Comparison of ENCODE assay signal across 7 mouse cellular contexts in genomic region chr12:17778320-17778719, GRCm38 (mm10).
DNase-seq lines count a peak whose midpoint lies in the region; ATAC-seq lines count a peak whose summit lies in the region.

No protein-coding gene starts in this region.

- peaks cover 10% of the 10 kb centered on the region for H3K4me1 ChIP-seq in midbrain, embryonic 10.5 days
- peaks cover 2% of the 10 kb centered on the region; the same call in 1 of the 2 replicates for H3K4me1 ChIP-seq in midbrain, embryonic 16.5 days (ENCODE audit: control insufficient read depth, insufficient read depth, low read length)
- peaks cover 12% of the 10 kb centered on the region for H3K4me1 ChIP-seq in kidney, embryonic 15.5 days

- H3K9ac ChIP-seq in midbrain, embryonic 16.5 days (ENCODE audit: low read depth, low read length), result no peak overlapping the region
- H3K9ac ChIP-seq in kidney, embryonic 15.5 days, result no peak overlapping the region

- DNase-seq in midbrain, embryonic 10.5 days (ENCODE audit: low spot score), result peak; percentile 31
- DNase-seq in WW6 (ENCODE audit: low read depth, low spot score), result peak; percentile 20
- peak; percentile 10 to 19 for DNase-seq in thymus, adult 18-20 months

- ATAC-seq in midbrain, embryonic 16.5 days, result no peak
- ATAC-seq in common myeloid progenitor, adult 5-6 weeks (replicated peaks; ENCODE audit: low read depth, poor library complexity, severe bottlenecking), result peak; percentile 81
- ATAC-seq in kidney, embryonic 15.5 days (replicated peaks; ENCODE audit: low FRiP score), result 0 out of 2 replicates have a peak, but pooled peaks have one; percentile 40
- peak; percentile 82 for ATAC-seq in megakaryocyte, adult 5-6 weeks (ENCODE audit: poor library complexity, severe bottlenecking)

- no peak overlapping the region for H3K27ac ChIP-seq in midbrain, embryonic 10.5 days (replicated peaks)
- H3K27ac ChIP-seq in midbrain, embryonic 16.5 days (ENCODE audit: low read length), result no peak overlapping the region
- no peak overlapping the region for H3K27ac ChIP-seq in kidney, embryonic 15.5 days

- H3K27me3 ChIP-seq in midbrain, embryonic 10.5 days (ENCODE audit: low read depth, poor library complexity, severe bottlenecking), result no peaks in the 10 kb centered on the region
- H3K27me3 ChIP-seq in midbrain, embryonic 16.5 days (ENCODE audit: control insufficient read depth, insufficient read depth, low read depth, low read length), result no peaks in the 10 kb centered on the region
- no peaks in the 10 kb centered on the region for H3K27me3 ChIP-seq in kidney, embryonic 15.5 days

- no peaks in the 10 kb centered on the region for H3K36me3 ChIP-seq in midbrain, embryonic 10.5 days
- no peaks in the 10 kb centered on the region for H3K36me3 ChIP-seq in midbrain, embryonic 16.5 days (ENCODE audit: control insufficient read depth, insufficient read depth, low read length)
- H3K36me3 ChIP-seq in kidney, embryonic 15.5 days, result no peaks in the 10 kb centered on the region

- H3K4me2 ChIP-seq in midbrain, embryonic 16.5 days (ENCODE audit: low read length), result no peak overlapping the region
- no peak overlapping the region for H3K4me2 ChIP-seq in kidney, embryonic 15.5 days

- no peak overlapping the region for H3K4me3 ChIP-seq in midbrain, embryonic 10.5 days
- H3K4me3 ChIP-seq in midbrain, embryonic 16.5 days (ENCODE audit: low read depth, low read length), result no peak overlapping the region
- H3K4me3 ChIP-seq in kidney, embryonic 15.5 days (replicated peaks), result no peak overlapping the region

- no peaks in the 10 kb centered on the region for H3K9me3 ChIP-seq in midbrain, embryonic 10.5 days (replicated peaks)
- no peaks in the 10 kb centered on the region for H3K9me3 ChIP-seq in midbrain, embryonic 16.5 days (replicated peaks; ENCODE audit: control insufficient read depth, low read length, poor library complexity, severe bottlenecking)
- no peaks in the 10 kb centered on the region for H3K9me3 ChIP-seq in kidney, embryonic 15.5 days (replicated peaks)

- 18% methylated on average over 3 of the region's 3 CpGs for WGBS in midbrain, embryonic 10.5 days
- WGBS in midbrain, embryonic 16.5 days, result 9% methylated on average over 2 of the region's 3 CpGs
- 4% methylated on average over 2 of the region's 3 CpGs for WGBS in kidney, embryonic 15.5 days
